Mouse (Mus musculus) erythroblast, adult 5-6 weeks (primary cell): ENCODE data around the gene Clcn6. TPM values are rescaled to one million over a fixed set of nuclear protein-coding genes. Genes with fewer than 3 reads are reported as not detected.
"Not testable (repeated sequence)": the region's sequence is repeated elsewhere in the genome, so short reads cannot be mapped to it uniquely, and the experiment has no call there.

Source experiments
- ATAC-seq: replicated peaks from 2 replicates; pipeline ENCODE4 v1.8.0; 2016; ENCODE audit warnings: moderate number of reproducible peaks, mild to moderate bottlenecking, moderate TSS enrichment, inconsistent platforms; ENCODE audit not compliant: poor library complexity, low FRiP score, severe bottlenecking
- total RNA-seq, 2 experiments: library from RNA; stranded (forward) in 1 of 2; stranded (reverse) in 1 of 2; fragments of 150-400 nt in 1 of 2; fragments of 200-764, 138-1000 nt in 1 of 2; gene quantifications; 2 replicates each; pipeline versions ENCODE4 v1.2.3 to v1.2.4; 2015 to 2017; ENCODE audit warnings: low replicate concordance in 2 of 2

The Clcn6 gene
- total RNA-seq, 2 experiments from 2014 or later: 2.0 to 2.1 TPM

GRCm38 (mm10) chr4:148067346-148067745, 28.7 kb upstream of the Clcn6 start:
- no peak for ATAC-seq

GRCm38 (mm10) chr4:148066401-148066744, 27.8 kb upstream of the Clcn6 start:
- no peak for ATAC-seq

GRCm38 (mm10) chr4:148065702-148066400, 27.2 kb upstream of the Clcn6 start:
- no peak for ATAC-seq

GRCm38 (mm10) chr4:148061086-148061480, 22.5 kb upstream of the Clcn6 start:
- ATAC-seq: no peak

- ATAC-seq: 0 out of 2 replicates have a peak, but pooled peaks have one; percentile 45
These were observed 21.8 kb upstream of the Clcn6 start for GRCm38 (mm10) chr4:148060120-148061085.

- no peak for ATAC-seq
These were observed 20.4 kb upstream of the Clcn6 start for GRCm38 (mm10) chr4:148058993-148059392.

- no peak for ATAC-seq
These were observed 19.7 kb upstream of the Clcn6 start for GRCm38 (mm10) chr4:148058218-148058819.

- no peak for ATAC-seq
These were observed 19.1 kb upstream of the Clcn6 start for GRCm38 (mm10) chr4:148057661-148058209.

- ATAC-seq: no peak
These were observed 18.2 kb upstream of the Clcn6 start for GRCm38 (mm10) chr4:148056801-148057200.

- no peak for ATAC-seq
These were observed 17.6 kb upstream of the Clcn6 start for GRCm38 (mm10) chr4:148056246-148056645.

GRCm38 (mm10) chr4:148054961-148055695, 16.5 kb upstream of the Clcn6 start:
- no peak for ATAC-seq

- no peak for ATAC-seq
These were observed 14.8 kb upstream of the Clcn6 start for GRCm38 (mm10) chr4:148053417-148053920.

GRCm38 (mm10) chr4:148052976-148053375, 14.4 kb upstream of the Clcn6 start:
- ATAC-seq: no peak

GRCm38 (mm10) chr4:148051886-148052285, 13.3 kb upstream of the Clcn6 start:
- no peak for ATAC-seq

GRCm38 (mm10) chr4:148051046-148051776, 12.6 kb upstream of the Clcn6 start:
- no peak for ATAC-seq

GRCm38 (mm10) chr4:148050396-148050914, 11.8 kb upstream of the Clcn6 start:
- not testable (repeated sequence) for ATAC-seq

GRCm38 (mm10) chr4:148046450-148047031, 7.9 kb upstream of the Clcn6 start:
- ATAC-seq: peak; percentile 56

- ATAC-seq: 0 out of 2 replicates have a peak, but pooled peaks have one; percentile 23
These were observed 5.5 kb upstream of the Clcn6 start for GRCm38 (mm10) chr4:148044113-148044512.
